Mouse (Mus musculus): ENCODE measurements around the gene Phf13.

The Phf13 gene

DNA sequence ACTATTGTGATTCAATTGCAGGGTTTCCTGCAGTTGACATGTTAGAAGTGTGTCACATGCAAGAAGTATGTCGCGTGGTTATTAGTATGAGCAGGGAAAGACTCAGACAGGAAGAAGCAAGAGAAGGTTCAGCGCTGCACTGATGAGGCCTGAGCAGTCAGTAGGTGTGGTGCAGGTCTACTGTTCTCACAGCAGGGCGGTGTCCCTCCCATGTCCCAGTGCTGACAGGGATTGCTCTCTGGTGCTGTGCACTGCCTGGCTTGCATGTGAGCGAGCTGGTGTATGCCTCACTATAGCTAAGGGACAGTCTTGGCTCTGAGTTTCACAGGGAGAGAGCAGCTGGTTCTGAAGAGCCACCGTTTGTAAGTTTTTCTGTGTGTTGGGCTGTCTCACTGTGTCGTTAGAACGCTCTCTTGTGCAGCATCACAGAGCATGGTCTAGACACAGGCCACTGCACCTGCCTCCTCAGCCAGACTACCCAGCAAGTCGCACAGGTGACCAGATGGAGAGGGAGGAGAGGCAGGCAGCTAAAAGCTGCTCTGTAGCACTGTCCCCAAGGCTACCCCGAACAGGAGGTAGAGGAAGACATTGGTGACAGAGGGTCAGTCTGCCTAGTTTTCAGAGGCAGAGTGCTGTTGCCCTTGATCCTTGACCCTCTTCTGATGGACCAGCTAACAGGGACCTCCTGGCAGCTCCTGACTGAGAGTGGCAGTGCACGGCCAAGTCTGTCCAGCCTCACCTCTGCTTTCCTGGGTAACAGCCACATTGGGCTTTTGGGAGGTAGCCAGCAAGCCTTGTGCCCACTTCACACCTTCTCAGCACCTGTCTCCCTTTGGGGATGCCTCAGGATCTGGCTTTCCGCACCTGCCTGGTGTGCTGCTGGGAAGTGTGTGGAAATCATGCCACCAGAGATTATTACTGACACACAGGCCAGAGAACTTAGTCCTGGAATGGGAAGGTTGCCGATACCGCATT lies 47.3 kb downstream of the Phf13 start:
- no peak for DNase-seq (ENCODE audit: low read depth)

DNA sequence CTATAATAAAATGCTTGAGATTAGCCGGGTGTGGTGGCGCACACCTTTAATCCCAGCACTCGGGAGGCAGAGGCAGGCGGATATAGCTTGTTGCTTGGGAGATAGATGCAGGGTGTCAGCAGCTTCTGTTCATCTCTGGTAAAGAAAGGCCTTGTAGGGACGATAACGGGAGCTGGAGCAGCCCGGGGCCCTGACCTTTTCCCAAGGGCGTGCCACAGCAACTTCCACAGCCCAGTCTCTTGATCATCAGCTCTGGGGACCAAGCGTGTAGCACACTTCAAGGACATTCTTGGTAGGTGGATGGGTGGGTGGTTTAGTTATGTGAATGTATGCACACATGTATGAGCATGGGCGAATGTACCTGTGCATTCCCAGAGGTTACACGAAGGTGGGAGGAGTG lies 49.8 kb downstream of the Phf13 start:
- DNase-seq (ENCODE audit: low read depth) = no peak

Measured in c-Kit-positive CD71-negative TER-119-negative erythroid progenitor cells, embryonic 14.5 days (primary cell).